Mouse (Mus musculus) spleen, adult 2 months (tissue): ENCODE results near the gene Rogdi.

ENCODE experiments used
- CTCF ChIP-seq: fragments of 200-500 bp; IDR thresholded peaks from 2 replicates; pipeline ENCODE4 v1.5.1; 2011; ENCODE audit warnings: mild to moderate bottlenecking, inconsistent platforms; ENCODE audit not compliant: insufficient read depth, insufficient read length, insufficient replicate concordance; ENCODE audit errors: extremely low read depth
- POLR2A ChIP-seq: fragments of 200-500 bp; IDR thresholded peaks from 2 replicates; pipeline ENCODE4 v1.6.1; 2011; ENCODE audit warnings: low read depth, low read length, inconsistent platforms

GRCm38 (mm10) chr16:5035591-5035990 is 22.2 kb upstream of the Rogdi start:
- no peak for TF ChIP-seq CTCF
- TF ChIP-seq POLR2A, result no peak
